Mouse (Mus musculus) MEL (cell line): ENCODE measurements around the gene Etfdh.

ENCODE experiments used
- CHD1 ChIP-seq: IDR thresholded peaks from 2 replicates; pipeline ENCODE4 v1.6.1; 2012; ENCODE audit warnings: low read depth, mild to moderate bottlenecking, inconsistent platforms, low read length, improper control_type of control experiment
- CHD2 ChIP-seq: IDR thresholded peaks from 2 replicates; pipeline ENCODE4 v1.6.1; 2011; ENCODE audit warnings: low read length, improper control_type of control experiment
- CTCF ChIP-seq, 3 experiments: IDR thresholded peaks in 2 of 3; conservative IDR thresholded peaks in 1 of 3; 2 replicates each; pipeline ENCODE4 v1.5.1; 2011 to 2012; ENCODE audit warnings: low read length in 3 of 3, low read depth in 2 of 3, mild to moderate bottlenecking in 2 of 3, improper control_type of control experiment in 1 of 3, inconsistent platforms in 1 of 3, mixed read lengths in 1 of 3, moderate library complexity in 1 of 3; ENCODE audit not compliant: control insufficient read depth in 1 of 3, insufficient read depth in 1 of 3, poor library complexity in 1 of 3, severe bottlenecking in 1 of 3
- E2F4 ChIP-seq: IDR thresholded peaks from 2 replicates; pipeline ENCODE4 v1.6.1; 2011; ENCODE audit warnings: low read depth, low read length, improper control_type of control experiment, borderline replicate concordance
- ETS1 ChIP-seq: IDR thresholded peaks from 2 replicates; pipeline ENCODE4 v1.6.1; 2012; ENCODE audit warnings: low read depth, mild to moderate bottlenecking, inconsistent platforms, low read length, improper control_type of control experiment, moderate library complexity
- HCFC1 ChIP-seq: IDR thresholded peaks from 2 replicates; pipeline ENCODE4 v1.6.1; 2012; ENCODE audit warnings: low read depth, mild to moderate bottlenecking, inconsistent platforms, low read length, improper control_type of control experiment, moderate library complexity
- KAT2A ChIP-seq: conservative IDR thresholded peaks from 2 replicates; pipeline ENCODE4 v1.6.1; 2012; ENCODE audit warnings: low read depth, low read length, improper control_type of control experiment, inconsistent platforms
- MAFK ChIP-seq: IDR thresholded peaks from 2 replicates; pipeline ENCODE4 v1.6.1; 2011; ENCODE audit warnings: low read depth, mild to moderate bottlenecking, low read length, improper control_type of control experiment, borderline replicate concordance
- MAZ ChIP-seq: IDR thresholded peaks from 2 replicates; pipeline ENCODE4 v1.6.1; 2012; ENCODE audit warnings: low read depth, mild to moderate bottlenecking, inconsistent platforms, low read length, improper control_type of control experiment
- NRF1 ChIP-seq: IDR thresholded peaks from 2 replicates; pipeline ENCODE4 v1.6.1; 2014; ENCODE audit warnings: low read depth, mild to moderate bottlenecking, inconsistent platforms, low read length, improper control_type of control experiment, moderate library complexity; ENCODE audit not compliant: poor library complexity, insufficient read depth, severe bottlenecking
- POLR2A ChIP-seq, 2 experiments: IDR thresholded peaks; 2 replicates each; pipeline ENCODE4 v1.6.1; 2011 to 2012; ENCODE audit warnings: low read length in 2 of 2, mild to moderate bottlenecking in 2 of 2, control low read depth in 1 of 2, improper control_type of control experiment in 1 of 2, low read depth in 1 of 2, moderate library complexity in 1 of 2; ENCODE audit not compliant: control insufficient read depth in 1 of 2, insufficient read depth in 1 of 2, poor library complexity in 1 of 2
- POLR2AphosphoS2 ChIP-seq: IDR thresholded peaks from 2 replicates; pipeline ENCODE4 v1.6.1; 2011; ENCODE audit warnings: low read length, improper control_type of control experiment
- SMC3 ChIP-seq: IDR thresholded peaks from 2 replicates; pipeline ENCODE4 v1.6.1; 2011; ENCODE audit warnings: low read depth, low read length, improper control_type of control experiment

GRCm38 (mm10) chr3:79673082-79673481 lies 43.8 kb upstream of the Etfdh start:
- no peak for TF ChIP-seq POLR2A (IDR thresholded peaks at IDR 0.05; ENCODE audit: control insufficient read depth in 1 of 2, insufficient read depth in 1 of 2, low read depth in 1 of 2, low read length in 2 of 2, poor library complexity in 1 of 2)
- TF ChIP-seq CTCF (IDR thresholded peaks at IDR 0.05 in 2 of 3, conservative IDR thresholded peaks at IDR 0.05 in 1 of 3; ENCODE audit: control insufficient read depth in 1 of 3, insufficient read depth in 1 of 3, low read depth in 2 of 3, low read length in 3 of 3, poor library complexity in 1 of 3, severe bottlenecking in 1 of 3): peak; percentile 43 to 71 (median 59)
- no peak for TF ChIP-seq HCFC1
- no peak for TF ChIP-seq CHD2
- no peak for TF ChIP-seq POLR2AphosphoS2
- TF ChIP-seq E2F4: no peak
- no peak for TF ChIP-seq MAFK
- peak; percentile 78 for TF ChIP-seq SMC3
- TF ChIP-seq CHD1: no peak
- no peak for TF ChIP-seq NRF1
- no peak for TF ChIP-seq KAT2A
- TF ChIP-seq ETS1: no peak
- TF ChIP-seq MAZ: no peak
